Mouse (Mus musculus): Measurements from ENCODE around the gene Sla2. TPM values are rescaled to one million over a fixed set of nuclear protein-coding genes. Genes with fewer than 3 reads are reported as not detected.

Gene Sla2
- polyA plus RNA-seq, 1 experiment from 2014 or later, result 2.4 TPM

DNA sequence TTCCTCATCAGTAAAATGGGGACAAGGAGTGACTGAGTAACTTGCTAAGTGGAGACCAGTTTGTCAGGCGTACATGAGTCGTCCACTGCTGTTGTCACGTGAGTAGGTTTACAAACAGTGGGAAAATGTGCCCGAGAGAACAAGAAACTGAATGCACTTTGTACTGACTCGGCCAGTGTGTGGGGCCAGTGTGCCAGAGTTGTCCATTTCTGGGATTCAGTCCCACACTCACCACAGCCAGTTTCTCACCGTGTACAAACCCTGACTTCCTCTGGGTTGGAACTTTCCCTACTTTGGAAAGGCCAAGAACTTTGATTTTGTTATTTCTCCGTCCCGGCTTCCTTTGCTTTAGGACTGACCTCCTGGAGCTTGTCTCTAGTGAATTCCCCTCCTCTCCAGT lies 18.0 kb downstream of the Sla2 start:
- ATAC-seq (peak; percentile 57), DNase-seq (no peak)
- Histone ChIP-seq H3K4me2 (ENCODE audit: low read depth, low read length) (no peak overlapping the region), H3K9me3 (ENCODE audit: low read length) (no peaks in the 10 kb centered on the region), H3K36me3 (replicated peaks; ENCODE audit: insufficient read depth, low read length) (peaks cover 87% of the 10 kb centered on the region), H3K27me3 (ENCODE audit: insufficient read depth, low read length) (no peaks in the 10 kb centered on the region), H3K4me1 (ENCODE audit: insufficient read depth) (peaks cover 27% of the 10 kb centered on the region), H3K9ac (replicated peaks) (no peak overlapping the region), H3K4me3 (ENCODE audit: low read depth, low read length) (no peak overlapping the region), H3K27ac (ENCODE audit: low read depth) (no peak overlapping the region)
- TF ChIP-seq EP300 (IDR thresholded peaks at IDR 0.05; ENCODE audit: low read depth) (no peak), CTCF (IDR thresholded peaks at IDR 0.05; ENCODE audit: low read depth) (no peak)
- 61% methylated on average over 8 of the region's 8 CpGs for WGBS (ENCODE audit: insufficient replicate concordance)

DNA sequence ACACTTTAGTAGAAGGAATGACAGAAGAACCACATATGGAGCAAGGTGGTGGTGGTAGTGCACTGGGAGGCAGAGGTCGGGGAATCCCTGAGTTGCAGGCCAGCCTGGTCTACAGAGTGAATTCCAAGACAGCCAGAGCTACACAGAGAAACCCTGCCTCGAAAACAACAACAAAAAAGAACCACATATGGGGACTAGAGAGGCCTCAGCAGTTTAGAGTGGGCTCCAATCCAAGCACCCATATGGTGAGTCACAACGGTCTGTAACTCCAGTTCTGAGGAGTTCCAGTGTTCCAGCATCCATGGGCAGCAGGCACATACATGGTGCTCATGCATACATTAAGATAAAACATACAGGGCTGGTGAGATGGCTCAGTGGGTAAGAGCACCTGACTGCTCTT lies 22.5 kb downstream of the Sla2 start:
- Histone ChIP-seq H3K27me3 (ENCODE audit: insufficient read depth, low read length) (no peaks in the 10 kb centered on the region), H3K9ac (replicated peaks) (peak overlapping the region; percentile 97), H3K4me3 (ENCODE audit: low read depth, low read length) (peak overlapping the region; percentile 92), H3K4me1 (ENCODE audit: insufficient read depth) (peaks cover 26% of the 10 kb centered on the region), H3K36me3 (replicated peaks; ENCODE audit: insufficient read depth, low read length) (peaks cover 42% of the 10 kb centered on the region), H3K9me3 (ENCODE audit: low read length) (no peaks in the 10 kb centered on the region), H3K27ac (ENCODE audit: low read depth) (peak overlapping the region; percentile 94), H3K4me2 (ENCODE audit: low read depth, low read length) (peak overlapping the region; percentile 80)
- DNase-seq, result no peak
- TF ChIP-seq EP300 (IDR thresholded peaks at IDR 0.05; ENCODE audit: low read depth), result no peak
- no peak for TF ChIP-seq CTCF (IDR thresholded peaks at IDR 0.05; ENCODE audit: low read depth)
- WGBS (ENCODE audit: insufficient replicate concordance), result 66% methylated on average over 3 of the region's 3 CpGs
- no peak for ATAC-seq

DNA sequence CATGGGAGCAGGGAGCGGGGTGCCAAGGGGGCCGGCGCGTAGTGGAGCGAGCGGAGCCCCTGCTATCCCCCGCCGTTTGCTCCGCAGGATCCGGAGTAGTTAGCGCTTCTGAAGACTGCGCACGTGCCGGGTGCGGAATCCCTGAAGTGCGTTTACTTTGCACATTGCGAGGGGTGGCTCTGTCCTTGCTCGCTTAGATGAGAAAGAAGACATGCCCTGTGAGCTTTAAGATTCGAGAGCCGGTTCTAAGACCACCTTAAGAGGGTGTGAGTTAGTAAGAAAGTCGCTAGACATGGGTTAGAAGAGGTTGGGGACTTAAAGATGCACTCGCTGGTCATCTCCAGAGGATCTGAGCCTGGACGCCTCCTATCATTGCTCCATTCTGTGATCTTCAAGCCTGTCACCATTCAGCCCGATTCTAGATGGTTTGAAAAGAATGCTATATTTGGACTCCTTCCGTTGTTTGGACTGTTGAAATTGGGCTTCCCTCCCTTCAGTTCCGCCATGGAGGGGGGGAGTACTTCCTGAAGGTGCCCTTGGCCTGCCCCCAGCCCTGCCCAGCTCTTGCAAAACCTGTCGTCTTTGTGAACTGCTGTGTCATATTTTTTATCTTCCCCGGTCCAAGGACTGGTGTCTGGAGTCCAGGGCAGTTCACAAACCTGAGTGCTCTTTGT lies 23.4 kb downstream of the Sla2 start:
- no peaks in the 10 kb centered on the region for H3K27me3 ChIP-seq (ENCODE audit: insufficient read depth, low read length)
- H3K36me3 ChIP-seq (replicated peaks; ENCODE audit: insufficient read depth, low read length), result peaks cover 36% of the 10 kb centered on the region
- WGBS (ENCODE audit: insufficient replicate concordance), result 2% methylated on average over 27 of the region's 28 CpGs
- DNase-seq (peak; percentile 83), ATAC-seq (peak; percentile 45)
- TF ChIP-seq EP300 (IDR thresholded peaks at IDR 0.05; ENCODE audit: low read depth) (peak; percentile 40; the same call in 1 of the 2 replicates), CTCF (IDR thresholded peaks at IDR 0.05; ENCODE audit: low read depth) (no peak)
- peaks cover 26% of the 10 kb centered on the region for H3K4me1 ChIP-seq (ENCODE audit: insufficient read depth)
- H3K4me3 ChIP-seq (ENCODE audit: low read depth, low read length), result peak overlapping the region; percentile 92
- H3K9ac ChIP-seq (replicated peaks), result peak overlapping the region; percentile 97
- no peaks in the 10 kb centered on the region for H3K9me3 ChIP-seq (ENCODE audit: low read length)
- H3K4me2 ChIP-seq (ENCODE audit: low read depth, low read length), result peak overlapping the region; percentile 80
- H3K27ac ChIP-seq (ENCODE audit: low read depth), result peak overlapping the region; percentile 94

DNA sequence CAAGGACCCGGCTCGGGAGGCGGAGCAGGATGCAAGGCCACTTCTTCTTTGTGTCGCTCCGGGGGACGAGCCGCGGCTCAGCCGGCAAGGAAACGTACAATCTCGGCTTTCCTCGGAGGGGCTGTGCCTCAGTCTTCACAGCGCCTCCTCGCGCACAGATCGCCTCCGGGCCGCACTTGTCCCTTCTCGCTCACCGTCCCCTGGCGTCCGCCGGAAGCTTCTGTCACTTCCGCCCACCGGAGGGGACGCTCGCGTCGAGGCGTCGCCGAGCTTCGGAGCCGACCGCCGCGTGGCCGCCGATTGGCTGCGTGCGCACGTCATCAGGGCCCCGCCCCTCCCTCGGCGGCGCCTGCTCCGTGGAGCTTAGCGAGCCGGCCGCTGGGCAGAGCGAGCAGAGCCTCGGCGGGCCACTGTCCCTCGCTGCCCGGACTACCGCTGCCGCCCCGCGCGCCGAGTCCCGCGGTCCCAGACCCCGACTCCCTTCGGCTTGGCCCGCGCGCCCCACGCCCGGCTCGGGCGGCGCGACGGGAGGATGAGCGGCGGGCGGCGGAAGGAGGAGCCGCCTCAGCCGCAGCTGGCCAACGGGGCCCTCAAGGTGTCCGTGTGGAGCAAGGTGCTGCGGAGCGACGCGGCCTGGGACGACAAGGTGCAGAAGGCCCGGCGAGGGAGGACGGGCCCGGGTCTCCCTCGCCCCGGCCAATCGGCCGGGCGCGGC lies 24.1 kb downstream of the Sla2 start, which contains the start of gene Rab5if:
Gene Rab5if (plus strand): TSS at position 357 of the 715 bp plus-strand sequence.
- DNase-seq (peak; percentile 98), ATAC-seq (peak; percentile 93)
- Histone ChIP-seq H3K4me3 (ENCODE audit: low read depth, low read length) (peak within 1 kb of the TSS; percentile 92), H3K9ac (replicated peaks) (peak within 1 kb of the TSS; percentile 97), H3K27ac (ENCODE audit: low read depth) (peak within 1 kb of the TSS; percentile 94), H3K27me3 (ENCODE audit: insufficient read depth, low read length) (no peaks in the 10 kb centered on the region), H3K9me3 (ENCODE audit: low read length) (no peaks in the 10 kb centered on the region), H3K4me1 (ENCODE audit: insufficient read depth) (peaks cover 26% of the 10 kb centered on the region), H3K36me3 (replicated peaks; ENCODE audit: insufficient read depth, low read length) (peaks cover 35% of the 10 kb centered on the region), H3K4me2 (ENCODE audit: low read depth, low read length) (peak within 1 kb of the TSS; percentile 86)
- TF ChIP-seq CTCF (IDR thresholded peaks at IDR 0.05; ENCODE audit: low read depth) (peak; percentile 92), EP300 (IDR thresholded peaks at IDR 0.05; ENCODE audit: low read depth) (peak; percentile 42; the same call in 1 of the 2 replicates)
- WGBS (ENCODE audit: insufficient replicate concordance), result under 1% methylated on average over 68 of the region's 98 CpGs

DNA sequence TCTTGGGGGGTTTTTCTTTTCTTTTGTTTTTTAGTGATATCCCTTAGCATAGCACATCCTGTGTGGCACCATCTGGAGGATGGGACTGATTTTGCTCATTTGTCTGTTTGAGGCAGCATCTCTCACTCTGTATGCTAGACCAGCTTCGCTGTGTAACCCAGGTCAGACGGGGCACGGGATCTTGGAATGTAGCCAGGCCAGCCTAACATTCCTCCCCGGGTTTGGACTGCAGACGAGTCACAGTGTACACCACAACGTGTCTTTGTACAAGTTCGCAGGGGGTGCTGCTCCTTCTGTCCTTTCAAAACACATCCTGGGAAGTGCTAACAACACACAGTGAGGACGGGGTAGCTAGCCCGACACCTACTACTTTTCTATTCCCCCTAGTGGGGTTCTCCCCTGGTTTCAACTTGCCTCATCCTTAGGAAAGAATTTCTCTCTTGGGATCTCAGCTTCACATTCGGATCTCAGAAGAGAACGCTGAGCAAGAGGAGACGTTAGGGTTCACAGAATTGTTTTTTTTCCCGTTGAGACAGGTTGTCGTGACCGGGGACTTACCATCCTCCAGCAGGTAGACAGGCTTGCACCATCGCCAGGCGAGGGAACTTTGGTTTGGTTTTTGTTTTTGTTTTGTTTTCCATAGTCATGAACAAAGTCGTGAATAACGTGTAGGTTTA lies 24.8 kb downstream of the Sla2 start:
- ATAC-seq, result no peak
- 0% methylated on average over 19 of the region's 19 CpGs for WGBS (ENCODE audit: insufficient replicate concordance)
- H3K27me3 ChIP-seq (ENCODE audit: insufficient read depth, low read length), result no peaks in the 10 kb centered on the region

DNA sequence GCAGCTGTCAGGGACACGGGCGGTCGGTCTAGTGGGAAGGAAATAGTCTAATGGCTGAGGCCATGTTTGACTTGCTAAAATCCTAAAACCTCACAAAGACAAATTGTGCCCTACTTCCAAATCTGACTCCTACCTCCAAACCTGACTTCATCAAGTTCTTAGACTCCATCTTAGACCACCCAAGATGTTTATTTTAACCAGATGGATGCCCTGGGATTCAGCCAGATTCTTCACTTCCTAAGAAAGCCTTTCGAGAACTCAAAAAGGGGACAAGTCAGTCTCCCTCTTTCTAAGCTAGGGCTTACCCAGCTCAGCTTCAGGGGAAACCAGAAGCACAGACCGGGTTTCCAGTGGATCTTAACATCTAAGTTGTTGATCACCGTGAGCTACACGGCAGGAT lies 28.3 kb downstream of the Sla2 start:
- ATAC-seq (no peak), DNase-seq (no peak)
- Histone ChIP-seq H3K4me2 (ENCODE audit: low read depth, low read length) (no peak overlapping the region), H3K27me3 (ENCODE audit: insufficient read depth, low read length) (no peaks in the 10 kb centered on the region), H3K27ac (ENCODE audit: low read depth) (no peak overlapping the region), H3K4me3 (ENCODE audit: low read depth, low read length) (no peak overlapping the region), H3K36me3 (replicated peaks; ENCODE audit: insufficient read depth, low read length) (peaks cover 12% of the 10 kb centered on the region), H3K9me3 (ENCODE audit: low read length) (no peaks in the 10 kb centered on the region), H3K4me1 (ENCODE audit: insufficient read depth) (peaks cover 11% of the 10 kb centered on the region; the same call in 1 of the 2 replicates), H3K9ac (replicated peaks) (no peak overlapping the region)
- no peak for TF ChIP-seq EP300 (IDR thresholded peaks at IDR 0.05; ENCODE audit: low read depth)
- TF ChIP-seq CTCF (IDR thresholded peaks at IDR 0.05; ENCODE audit: low read depth), result no peak
- WGBS (ENCODE audit: insufficient replicate concordance), result 87% methylated on average over 7 of the region's 7 CpGs

More for the DNA sequence above, 24.8 kb downstream of the Sla2 start:
- TF ChIP-seq EP300 (IDR thresholded peaks at IDR 0.05; ENCODE audit: low read depth) (no peak), CTCF (IDR thresholded peaks at IDR 0.05; ENCODE audit: low read depth) (no peak)
- peaks cover 27% of the 10 kb centered on the region for H3K36me3 ChIP-seq (replicated peaks; ENCODE audit: insufficient read depth, low read length)
- H3K4me1 ChIP-seq (ENCODE audit: insufficient read depth), result peaks cover 27% of the 10 kb centered on the region
- H3K9me3 ChIP-seq (ENCODE audit: low read length), result no peaks in the 10 kb centered on the region
- peak overlapping the region; percentile 97 for H3K9ac ChIP-seq (replicated peaks)
- H3K4me3 ChIP-seq (ENCODE audit: low read depth, low read length), result peak overlapping the region; percentile 92
- peak overlapping the region; percentile 86 for H3K4me2 ChIP-seq (ENCODE audit: low read depth, low read length)
- peak; percentile 74 for DNase-seq
- peak overlapping the region; percentile 94 for H3K27ac ChIP-seq (ENCODE audit: low read depth)

All from liver, postnatal 0 days (tissue).